Mouse (Mus musculus) hindbrain, postnatal 0 days (tissue): ENCODE measurements around the gene Cadps2. TPM values are rescaled to one million over a fixed set of nuclear protein-coding genes. Genes with fewer than 3 reads are reported as not detected.

Experiments used
- ATAC-seq: fragments of 200-750 bp; cut with Nextera tagmentation; 2 replicates; pipeline ENCODE4 v1.8.0; 2017; ENCODE audit warnings: mild to moderate bottlenecking, moderate TSS enrichment, moderate library complexity
- DNase-seq: peaks from one replicate; pipeline ENCODE4 v3.0.0-alpha.2; 2015; ENCODE audit warnings: low spot score
- H3K27ac ChIP-seq: fragments of 300-500 bp; sonication (generic); 2 replicates; pipeline ENCODE4 v1.5.1; 2014; ENCODE audit warnings: mild to moderate bottlenecking
- H3K27me3 ChIP-seq: fragments of 300-500 bp; sonication (generic); 2 replicates; pipeline ENCODE4 v1.6.1; 2014; ENCODE audit warnings: low read length, mixed read lengths; ENCODE audit not compliant: insufficient read depth
- H3K36me3 ChIP-seq: fragments of 300-500 bp; sonication (generic); 2 replicates; pipeline ENCODE4 v1.6.1; 2014; ENCODE audit warnings: low read length, mixed read lengths; ENCODE audit not compliant: insufficient read depth
- H3K4me1 ChIP-seq: fragments of 300-500 bp; sonication (generic); 2 replicates; pipeline ENCODE4 v1.6.1; 2014; ENCODE audit warnings: antibody characterized with exemption, low read length, mixed read lengths; ENCODE audit not compliant: insufficient read depth
- H3K4me2 ChIP-seq: fragments of 300-500 bp; sonication (generic); 2 replicates; pipeline ENCODE4 v1.6.1; 2014; ENCODE audit warnings: low read depth, mild to moderate bottlenecking, low read length, moderate library complexity, mixed read lengths
- H3K4me3 ChIP-seq: fragments of 300-500 bp; sonication (generic); 2 replicates; pipeline ENCODE4 v1.5.1; 2014; ENCODE audit warnings: low read length
- H3K9ac ChIP-seq: fragments of 300-500 bp; sonication (generic); replicated peaks from 2 replicates; pipeline ENCODE4 v1.6.1; 2014; ENCODE audit warnings: mild to moderate bottlenecking, low read length, moderate library complexity, mixed read lengths
- H3K9me3 ChIP-seq: fragments of 300-500 bp; sonication (generic); 2 replicates; pipeline ENCODE4 v1.6.1; 2016; ENCODE audit warnings: low read length, mixed read lengths
- CTCF ChIP-seq: IDR thresholded peaks from 2 replicates; pipeline ENCODE4 v1.5.1; 2016; ENCODE audit warnings: antibody characterized with exemption, control low read depth, low read depth
- WGBS: fragments of 180-500 bp; shearing (Covaris S2); extraction: QIAGEN DNeasy Blood & Tissue Kit; methylation state at CpG from one replicate; pipeline ENCODE4 v1.1.7; 2014; 5-methylcytosine and 5-hydroxymethylcytosine counted together
- polyA plus RNA-seq: library from polyadenylated mRNA; unstranded; fragments of >200 nt; fragmentation: Nextera tagmentation; extraction: Ambion mirVana; gene quantifications from 2 replicates; pipeline ENCODE4 v1.2.1, GENCODE M21; 2015
- total RNA-seq: library from RNA; depleted of rRNA; stranded (reverse); fragments of >200 nt; gene quantifications from 2 replicates; pipeline ENCODE4 v1.2.3, GENCODE M21; 2014

Cadps2 gene
- total and polyA plus RNA-seq, 2 experiments from 2014 or later, result 15.9 to 57.5 TPM

GRCm38 (mm10) chr6:23410256-23411049 lies 428.8 kb downstream of the Cadps2 start:
- H3K4me2 ChIP-seq, result peak overlapping the region; percentile 48
- no peak for TF ChIP-seq CTCF
- DNase-seq (peak; percentile 5), ATAC-seq (no peak; the same call in 1 of the 2 replicates)
- peak overlapping the region; percentile 18 for H3K4me3 ChIP-seq
- H3K36me3 ChIP-seq, result no peaks in the 10 kb centered on the region
- H3K27ac ChIP-seq, result no peak overlapping the region
- H3K9me3 ChIP-seq, result no peaks in the 10 kb centered on the region
- no peaks in the 10 kb centered on the region for H3K27me3 ChIP-seq
- no peaks in the 10 kb centered on the region for H3K4me1 ChIP-seq
- peak overlapping the region; percentile 24; the same call in 1 of the 2 replicates for H3K9ac ChIP-seq
- WGBS, result 3% methylated on average over 12 of the region's 12 CpGs

- 94% methylated on average over 2 of the region's 2 CpGs for WGBS
- no peak for TF ChIP-seq CTCF
- no peak for ATAC-seq
Observed at GRCm38 (mm10) chr6:23394131-23394530, 445.1 kb downstream of the Cadps2 start.

GRCm38 (mm10) chr6:23392711-23393110 lies 446.5 kb downstream of the Cadps2 start:
- DNase-seq, result no peak
- WGBS, result 84% methylated on average over 4 of the region's 4 CpGs
- H3K4me2 ChIP-seq, result no peak overlapping the region

More at GRCm38 (mm10) chr6:23394131-23394530, 445.1 kb downstream of the Cadps2 start:
- no peaks in the 10 kb centered on the region for H3K4me1 ChIP-seq
- H3K4me3 ChIP-seq, result no peak overlapping the region
- no peaks in the 10 kb centered on the region for H3K36me3 ChIP-seq
- no peak overlapping the region for H3K4me2 ChIP-seq
- H3K9me3 ChIP-seq, result no peaks in the 10 kb centered on the region
- no peaks in the 10 kb centered on the region for H3K27me3 ChIP-seq
- no peak overlapping the region for H3K9ac ChIP-seq
- DNase-seq, result no peak
- no peak overlapping the region for H3K27ac ChIP-seq

GRCm38 (mm10) chr6:23386711-23387110 lies 452.5 kb downstream of the Cadps2 start:
- DNase-seq (no peak), ATAC-seq (no peak)
- Histone ChIP-seq H3K9me3 (no peaks in the 10 kb centered on the region), H3K4me2 (no peak overlapping the region), H3K27me3 (no peaks in the 10 kb centered on the region), H3K27ac (no peak overlapping the region), H3K4me3 (no peak overlapping the region), H3K4me1 (0 out of 2 replicates have a peak, but pooled peaks cover 3% of the 10 kb centered on the region), H3K9ac (no peak overlapping the region), H3K36me3 (no peaks in the 10 kb centered on the region)
- TF ChIP-seq CTCF, result no peak
- 38% methylated on average over 5 of the region's 5 CpGs for WGBS

More at GRCm38 (mm10) chr6:23392711-23393110, 446.5 kb downstream of the Cadps2 start:
- Histone ChIP-seq H3K9me3 (no peaks in the 10 kb centered on the region), H3K27ac (no peak overlapping the region), H3K4me1 (no peaks in the 10 kb centered on the region), H3K4me3 (no peak overlapping the region), H3K27me3 (no peaks in the 10 kb centered on the region), H3K36me3 (no peaks in the 10 kb centered on the region), H3K9ac (no peak overlapping the region)
- no peak for ATAC-seq
- TF ChIP-seq CTCF, result no peak

GRCm38 (mm10) chr6:23383004-23383347 lies 456.2 kb downstream of the Cadps2 start:
- WGBS, result 53% methylated on average over 1 of the region's 1 CpGs

GRCm38 (mm10) chr6:23382283-23383003 lies 456.8 kb downstream of the Cadps2 start:
- H3K4me2 ChIP-seq, result peak overlapping the region; percentile 41
- DNase-seq (peak; percentile 45), ATAC-seq (no peak)
- no peaks in the 10 kb centered on the region for H3K27me3 ChIP-seq
- no peak overlapping the region for H3K9ac ChIP-seq
- no peak overlapping the region for H3K27ac ChIP-seq
- peak overlapping the region; percentile 7; the same call in 1 of the 2 replicates for H3K4me3 ChIP-seq
- 0 out of 2 replicates have a peak, but pooled peaks cover 3% of the 10 kb centered on the region for H3K4me1 ChIP-seq
- no peak for TF ChIP-seq CTCF
- WGBS, result 13% methylated on average over 12 of the region's 12 CpGs
- H3K36me3 ChIP-seq, result no peaks in the 10 kb centered on the region
- H3K9me3 ChIP-seq, result no peaks in the 10 kb centered on the region

More at GRCm38 (mm10) chr6:23383004-23383347, 456.2 kb downstream of the Cadps2 start:
- H3K27ac ChIP-seq, result no peak overlapping the region
- H3K4me2 ChIP-seq, result peak overlapping the region; percentile 41
- DNase-seq (no peak), ATAC-seq (peak; percentile 49; the same call in 1 of the 2 replicates)
- 0 out of 2 replicates have a peak, but pooled peaks cover 3% of the 10 kb centered on the region for H3K4me1 ChIP-seq
- no peak for TF ChIP-seq CTCF
- H3K4me3 ChIP-seq, result peak overlapping the region; percentile 7; the same call in 1 of the 2 replicates
- H3K9me3 ChIP-seq, result no peaks in the 10 kb centered on the region
- H3K36me3 ChIP-seq, result no peaks in the 10 kb centered on the region
- H3K27me3 ChIP-seq, result no peaks in the 10 kb centered on the region
- H3K9ac ChIP-seq, result no peak overlapping the region
